Mouse (Mus musculus): ENCODE measurements around the gene Mrgpre.

Mrgpre gene

DNA sequence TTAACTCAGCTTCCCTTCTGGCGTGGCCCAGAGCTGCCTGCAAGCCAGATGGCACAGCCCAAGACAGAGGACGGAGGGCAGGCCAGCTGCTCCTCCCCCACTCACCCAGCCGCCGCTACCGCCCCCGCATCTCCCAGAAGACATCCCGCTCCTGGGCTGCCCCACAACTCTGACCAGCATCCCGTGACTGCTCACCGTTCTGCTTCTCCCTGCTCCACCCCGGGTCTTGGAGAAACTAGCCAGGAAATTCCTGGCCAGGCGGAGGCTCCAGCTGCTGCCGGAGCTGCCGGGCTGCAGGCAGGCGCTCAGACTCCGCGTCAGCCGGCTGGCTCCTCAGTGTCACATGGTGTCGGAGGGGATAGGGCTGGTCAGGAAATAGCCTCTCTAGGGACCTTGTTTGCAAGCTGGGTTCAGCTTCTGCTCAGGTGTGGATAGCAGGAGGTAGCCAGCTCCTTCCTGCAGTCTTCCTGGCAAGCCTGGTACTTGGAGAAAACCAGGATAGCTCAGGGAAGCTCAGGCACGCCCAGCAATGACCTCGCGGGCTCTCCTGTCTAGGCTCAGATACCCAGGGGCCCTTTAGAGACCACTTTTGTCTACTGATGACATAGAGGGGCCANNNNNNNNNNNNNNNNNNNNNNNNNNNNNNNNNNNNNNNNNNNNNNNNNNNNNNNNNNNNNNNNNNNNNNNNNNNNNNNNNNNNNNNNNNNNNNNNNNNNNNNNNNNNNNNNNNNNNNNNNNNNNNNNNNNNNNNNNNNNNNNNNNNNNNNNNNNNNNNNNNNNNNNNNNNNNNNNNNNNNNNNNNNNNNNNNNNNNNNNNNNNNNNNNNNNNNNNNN is at the start of gene Mrgpre:
Gene Mrgpre, minus strand, starts transcription at position 505 of the 834 bp plus-strand sequence.
- peak; percentile 16 to 48 for DNase-seq (ENCODE audit: low spot score in 2 of 2)

- no peak for DNase-seq (ENCODE audit: low spot score in 2 of 2)
Measured at GRCm38 (mm10) chr7:143833581-143834190, 49.4 kb upstream of the Mrgpre start.

GRCm38 (mm10) chr7:143832611-143833010 is 48.3 kb upstream of the Mrgpre start:
- DNase-seq (ENCODE audit: low spot score in 2 of 2), result no peak

- DNase-seq (ENCODE audit: low spot score in 2 of 2), result no peak
Measured at GRCm38 (mm10) chr7:143832196-143832595, 47.9 kb upstream of the Mrgpre start.

DNA sequence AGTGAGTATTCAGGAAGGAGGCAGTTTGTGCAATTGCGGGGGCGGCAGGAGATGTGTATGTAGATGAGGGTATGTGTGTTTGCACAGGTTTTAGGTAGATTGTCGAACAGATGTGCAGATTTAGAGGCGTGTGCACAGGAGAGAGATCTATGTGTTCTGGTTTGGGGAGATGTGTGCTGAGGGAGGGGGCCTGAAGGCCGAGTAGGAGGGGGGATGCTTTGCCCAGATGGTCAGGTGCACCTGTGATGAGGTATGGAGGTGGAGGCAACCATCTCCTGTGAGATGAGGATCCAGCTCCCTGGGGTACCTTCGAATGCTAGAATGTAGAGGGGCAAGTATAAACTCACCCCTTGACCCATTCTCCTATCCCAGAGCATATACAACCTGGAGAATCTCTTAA is 46.1 kb upstream of the Mrgpre start:
- no peak for DNase-seq (ENCODE audit: low spot score in 2 of 2)

DNA sequence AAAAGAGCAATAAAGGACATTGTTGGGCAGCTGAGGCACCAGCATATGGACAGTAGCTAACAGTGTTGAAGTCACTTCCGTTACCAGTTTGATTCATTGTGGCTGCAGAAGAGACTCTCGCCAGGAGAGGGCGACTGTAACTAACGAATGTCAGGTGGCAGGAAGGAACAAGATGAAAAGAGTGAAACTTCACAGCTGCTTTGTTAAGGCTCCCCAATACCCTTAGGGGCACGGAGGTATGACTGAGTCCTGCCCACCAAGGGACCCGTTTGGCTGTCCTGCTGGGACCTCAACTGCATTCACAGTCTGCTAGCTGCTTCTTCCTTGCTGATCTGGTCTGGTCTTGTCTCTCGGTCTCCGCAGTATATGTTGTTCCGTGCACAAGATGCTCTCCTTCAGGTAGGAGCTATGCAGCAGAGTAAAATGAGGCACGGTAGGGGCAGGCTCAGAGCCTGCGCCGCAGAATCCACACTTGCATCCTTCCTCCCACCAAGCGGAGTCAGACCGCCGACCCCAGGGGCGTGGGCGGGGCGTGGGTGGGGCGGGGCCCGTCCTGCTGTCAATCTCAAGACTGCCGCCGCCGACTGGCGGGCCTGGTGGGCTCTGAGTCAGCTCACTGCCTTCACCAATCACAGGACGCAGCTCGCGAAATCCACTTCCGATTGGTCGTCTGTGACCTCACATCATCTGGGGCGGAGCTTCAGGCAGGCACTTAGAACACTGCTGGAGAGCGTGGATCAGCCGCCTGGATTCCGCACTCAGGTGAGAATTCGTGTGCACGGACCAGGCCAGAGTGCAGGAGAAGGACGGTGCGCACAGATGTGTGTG is 45.4 kb upstream of the Mrgpre start:
- peak; percentile 93 to 94 for DNase-seq (ENCODE audit: low spot score in 2 of 2)

DNA sequence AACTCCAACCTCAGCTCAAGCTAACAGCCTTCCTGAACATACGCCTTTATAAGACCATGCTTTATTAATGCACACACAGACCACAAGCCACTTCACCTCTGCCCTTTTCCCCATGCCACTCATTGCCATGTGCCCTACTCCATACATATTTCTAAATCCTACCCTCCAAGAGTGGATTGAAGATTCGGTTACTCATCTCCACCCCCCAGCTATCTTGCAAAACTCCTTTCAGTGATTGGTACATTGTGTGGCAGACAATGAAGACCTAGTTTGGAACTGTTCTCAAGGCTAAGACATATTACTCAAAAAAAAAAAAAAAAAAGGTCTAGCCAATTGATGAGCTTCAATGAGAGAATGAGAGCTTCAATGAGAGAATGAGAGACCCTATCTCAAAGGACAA is 42.7 kb upstream of the Mrgpre start:
- DNase-seq (ENCODE audit: low spot score in 2 of 2), result no peak

DNA sequence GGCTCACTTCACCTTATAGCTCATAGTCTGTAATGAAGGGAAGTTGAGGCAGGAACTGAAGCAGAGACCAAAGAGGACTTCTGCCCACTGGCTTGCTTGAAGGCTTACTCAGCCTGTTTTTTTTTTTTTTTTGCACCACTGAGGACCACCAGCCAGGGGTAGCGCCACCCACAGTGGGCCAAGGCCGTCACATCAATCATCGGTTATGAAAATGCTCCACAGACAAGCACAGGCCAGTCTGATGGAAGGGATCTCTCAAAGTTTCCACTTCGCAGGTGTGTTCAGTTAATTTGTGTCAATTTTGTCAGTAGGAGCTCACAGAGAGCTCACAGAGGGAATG is 38.9 kb upstream of the Mrgpre start:
- no peak for DNase-seq (ENCODE audit: low spot score in 2 of 2)

DNA sequence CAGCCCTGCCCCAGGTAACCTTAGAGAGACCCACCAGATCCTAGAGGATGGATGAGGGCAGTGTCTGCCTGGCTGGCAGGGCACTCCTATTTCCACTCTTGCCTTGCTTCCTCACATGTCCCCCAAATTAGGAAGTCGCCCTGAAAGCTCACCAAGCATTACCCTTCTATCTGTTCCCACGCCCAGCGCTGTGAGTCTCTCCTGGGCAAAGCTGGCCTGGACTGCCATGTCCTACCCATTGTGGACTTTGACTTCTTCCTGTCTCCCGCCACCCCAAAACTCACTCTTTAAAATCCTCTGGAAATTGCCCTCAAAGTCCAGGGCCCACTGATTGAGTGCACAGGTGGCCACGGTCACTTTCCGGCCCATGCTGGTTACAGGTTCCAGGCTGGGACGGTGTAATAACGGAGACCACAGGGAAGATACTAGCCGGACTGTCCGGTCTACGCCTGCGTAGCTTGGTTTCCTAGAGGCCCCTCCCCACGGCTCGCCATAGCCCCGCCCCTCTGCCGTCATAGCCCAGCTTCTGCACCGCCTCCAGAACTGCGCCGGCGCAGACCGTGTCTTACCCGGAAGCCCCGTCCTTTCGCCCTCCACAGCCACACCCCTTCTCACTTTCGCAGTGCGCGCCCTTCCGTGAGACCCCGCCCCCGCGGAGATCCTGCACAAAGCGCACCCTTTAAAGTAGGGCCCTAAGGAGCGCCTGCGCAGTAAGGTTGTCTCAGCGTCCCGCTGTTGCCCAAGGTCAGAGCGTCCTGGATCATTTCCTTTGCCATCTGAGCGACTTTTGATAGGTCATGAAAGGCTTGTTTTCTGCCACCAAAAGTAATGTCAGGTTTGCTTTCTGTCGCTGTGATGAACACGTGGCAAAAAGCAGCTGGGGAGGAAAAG is 38.3 kb upstream of the Mrgpre start, which contains the start of the genes Nadsyn1 and Dhcr7:
Gene Nadsyn1, minus strand, starts transcription at position 475 of the 891 bp plus-strand sequence.
Gene Dhcr7, plus strand, starts transcription at position 771 of the 891 bp plus-strand sequence.
- peak; percentile 99 for DNase-seq (ENCODE audit: low spot score in 2 of 2)

GRCm38 (mm10) chr7:143821241-143821640 is 36.9 kb upstream of the Mrgpre start:
- no peak for DNase-seq (ENCODE audit: low spot score in 2 of 2)

DNA sequence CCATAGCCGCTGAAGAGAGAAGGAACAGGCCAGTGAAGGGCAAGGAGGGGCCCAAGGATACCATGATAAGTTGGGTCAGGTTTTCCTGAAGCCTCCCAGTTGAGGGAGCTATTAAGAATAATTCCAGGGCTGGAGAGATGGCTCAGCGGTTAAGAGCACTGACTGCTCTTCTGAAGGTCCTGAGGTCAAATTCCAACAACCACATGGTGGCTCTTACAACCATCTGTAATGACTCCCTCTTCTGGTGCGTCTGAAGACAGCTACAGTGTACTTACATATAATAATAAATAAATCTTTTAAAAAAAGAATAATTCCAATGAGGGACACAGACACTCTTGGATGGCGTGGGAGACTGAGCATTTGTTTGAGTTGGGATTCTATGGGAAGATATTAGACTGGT is 34.9 kb upstream of the Mrgpre start:
- DNase-seq (ENCODE audit: low spot score in 2 of 2), result no peak

- no peak for DNase-seq (ENCODE audit: low spot score in 2 of 2)
Measured at GRCm38 (mm10) chr7:143808909-143809308, 24.6 kb upstream of the Mrgpre start.

- DNase-seq (ENCODE audit: low spot score in 2 of 2), result no peak
Measured at GRCm38 (mm10) chr7:143805199-143805624, 20.9 kb upstream of the Mrgpre start.

DNA sequence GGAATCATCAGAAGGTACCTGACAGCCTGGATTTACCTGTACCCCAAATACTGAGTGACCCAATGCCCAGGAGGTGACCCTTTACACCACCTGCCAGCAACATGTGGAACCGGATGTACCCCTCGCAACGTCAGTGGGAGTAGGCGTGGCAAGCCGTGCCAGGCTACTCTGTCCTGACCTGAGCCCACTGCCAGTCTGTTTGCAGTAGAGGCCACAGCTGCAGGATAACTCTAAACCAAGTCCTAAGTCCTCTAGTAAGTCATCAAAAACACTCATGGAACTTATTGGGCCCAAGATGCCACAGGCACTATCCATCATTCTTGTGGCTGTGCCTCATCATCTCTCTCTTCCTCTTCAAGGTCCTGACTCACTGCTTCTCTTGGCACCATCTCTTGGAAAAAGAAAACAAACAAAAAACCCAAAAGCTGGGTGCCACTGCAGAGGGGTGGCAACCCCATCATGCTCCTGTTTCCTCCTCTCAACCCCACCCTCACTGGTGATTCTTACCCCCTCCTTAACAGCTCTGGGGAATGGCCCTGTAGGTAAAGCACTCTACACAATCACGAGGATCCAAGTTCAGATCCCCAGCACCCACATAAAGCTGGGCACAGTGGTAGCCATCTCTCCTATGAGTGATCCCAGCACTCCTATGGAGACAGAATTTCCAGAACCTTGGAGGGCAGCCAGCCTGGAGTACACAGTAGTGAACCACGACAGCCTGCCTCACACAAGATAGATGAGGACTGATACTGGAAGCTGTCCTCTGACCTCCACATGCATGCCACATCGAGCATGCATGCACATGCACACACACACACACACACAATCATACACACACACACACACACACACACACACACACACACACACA is 17.1 kb upstream of the Mrgpre start:
- no peak for DNase-seq (ENCODE audit: low spot score in 2 of 2)

GRCm38 (mm10) chr7:143800770-143801169 is 16.5 kb upstream of the Mrgpre start:
- no peak for DNase-seq (ENCODE audit: low spot score in 2 of 2)

GRCm38 (mm10) chr7:143798783-143799182 is 14.5 kb upstream of the Mrgpre start:
- no peak for DNase-seq (ENCODE audit: low spot score in 2 of 2)

DNA sequence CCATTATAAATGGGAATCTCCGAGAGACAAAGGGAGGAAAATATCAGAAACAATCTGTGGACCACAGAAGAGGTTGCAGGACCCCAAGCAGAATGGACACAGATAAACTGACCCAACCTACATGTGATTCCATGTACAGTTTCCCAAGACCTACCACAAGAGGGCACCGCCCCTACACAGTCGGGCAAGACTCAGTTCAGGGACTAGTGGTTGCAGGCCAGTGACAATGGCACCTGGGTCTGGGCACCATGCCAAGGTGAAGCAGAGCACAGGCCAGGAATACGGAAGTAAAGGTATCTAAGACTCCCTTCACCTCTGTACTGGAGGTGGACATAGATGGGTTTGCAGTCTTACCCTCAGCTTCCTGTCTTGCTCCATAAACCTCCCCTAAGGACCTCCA is 8.8 kb upstream of the Mrgpre start:
- DNase-seq (ENCODE audit: low spot score in 2 of 2), result peak; percentile 26 to 63

GRCm38 (mm10) chr7:143792336-143792985 is 8.2 kb upstream of the Mrgpre start:
- DNase-seq (ENCODE audit: low spot score in 2 of 2), result no peak

DNA sequence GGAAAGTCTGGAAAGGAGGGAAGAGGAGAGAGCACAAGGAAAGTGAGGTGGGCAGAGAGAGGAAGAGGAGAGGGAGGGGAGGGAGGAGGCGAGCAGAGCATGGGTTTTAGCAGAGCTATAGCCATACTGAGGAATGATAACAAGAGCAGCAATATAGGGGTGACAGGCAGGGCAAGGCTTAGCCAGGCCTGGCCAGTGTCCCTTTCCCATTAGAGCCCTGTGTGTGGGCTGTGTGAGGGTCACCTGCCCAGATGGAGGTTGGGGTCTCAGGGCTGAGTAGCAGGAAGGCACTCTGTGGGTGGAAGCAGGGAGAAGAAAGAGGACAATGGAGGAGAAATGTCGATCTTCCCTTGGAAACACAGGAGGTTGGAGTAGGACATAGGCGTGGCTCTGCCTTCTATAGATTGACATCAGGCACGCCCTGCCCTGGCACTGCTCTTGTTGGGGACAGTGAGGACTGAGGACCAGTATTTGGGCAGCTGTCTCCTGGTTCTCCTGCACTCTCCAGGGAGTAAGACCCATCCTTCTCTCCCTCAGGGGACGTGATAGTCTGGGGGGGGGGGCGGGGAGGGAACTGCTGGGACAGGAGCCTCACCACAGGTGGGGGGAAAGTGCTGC is 813 bp downstream of the Mrgpre start:
- no peak for DNase-seq (ENCODE audit: low spot score in 2 of 2)
